Mouse (Mus musculus): ENCODE measurements around the gene Hnf1a. TPM values are rescaled to one million over a fixed set of nuclear protein-coding genes. Genes with fewer than 3 reads are reported as not detected.

Hnf1a gene
- total RNA-seq (2021), result not detected

GRCm38 (mm10) chr5:114970824-114971227 is at the start of gene Hnf1a:
Hnf1a (minus strand) TSS chr5:114971094.
- no peak for DNase-seq
- intact Hi-C loops (cut with DNase I), result loop anchor here (10.0 kb wide), 1 partner anchor 474 kb away; no protein-coding TSS in a partner anchor

GRCm38 (mm10) chr5:115018813-115019212 is 47.9 kb upstream of the Hnf1a start:
- intact Hi-C loops (cut with DNase I), result no loop called here
- no peak for DNase-seq

- intact Hi-C loops (cut with DNase I), result no loop called here
- DNase-seq, result no peak
Measured at GRCm38 (mm10) chr5:115018270-115018669, 47.4 kb upstream of the Hnf1a start.

DNA sequence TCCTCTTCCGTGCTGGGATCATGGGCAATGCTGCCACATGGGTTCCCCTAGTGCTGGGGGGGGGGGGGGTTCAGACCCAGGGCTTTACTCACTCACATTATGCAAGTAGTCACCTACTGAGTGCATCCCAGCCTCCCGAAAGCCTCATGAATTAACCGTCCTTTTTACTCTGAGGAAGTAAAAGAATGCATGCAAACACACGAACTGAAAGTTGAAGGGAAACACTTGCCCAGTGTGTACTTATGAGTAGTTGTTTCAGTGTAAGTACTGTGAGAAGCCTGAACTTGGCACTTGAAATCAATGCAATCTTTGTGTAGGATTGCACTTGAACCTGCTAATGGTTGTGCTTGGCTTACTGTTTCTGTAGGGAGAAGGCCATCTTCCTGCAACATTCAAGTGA is 44.2 kb upstream of the Hnf1a start:
- no peak for DNase-seq
- intact Hi-C loops (cut with DNase I), result loop anchor here (1.0 kb wide), 1 partner anchor 25 kb away; no protein-coding TSS in a partner anchor

- DNase-seq, result peak in 1 of 2 experiments; percentile 45
- intact Hi-C loops (cut with DNase I), result loop anchor here (5.0 kb wide), 1 partner anchor 43 kb away; no protein-coding TSS in a partner anchor
Measured at GRCm38 (mm10) chr5:115014570-115014969, 43.7 kb upstream of the Hnf1a start.

GRCm38 (mm10) chr5:115013436-115013835 is 42.5 kb upstream of the Hnf1a start:
- intact Hi-C loops (cut with DNase I), result loop anchor here (5.0 kb wide), 1 partner anchor 44 kb away; no protein-coding TSS in a partner anchor
- no peak for DNase-seq

GRCm38 (mm10) chr5:115011519-115012261 is 40.8 kb upstream of the Hnf1a start:
- DNase-seq, result peak; percentile 58 to 76

DNA sequence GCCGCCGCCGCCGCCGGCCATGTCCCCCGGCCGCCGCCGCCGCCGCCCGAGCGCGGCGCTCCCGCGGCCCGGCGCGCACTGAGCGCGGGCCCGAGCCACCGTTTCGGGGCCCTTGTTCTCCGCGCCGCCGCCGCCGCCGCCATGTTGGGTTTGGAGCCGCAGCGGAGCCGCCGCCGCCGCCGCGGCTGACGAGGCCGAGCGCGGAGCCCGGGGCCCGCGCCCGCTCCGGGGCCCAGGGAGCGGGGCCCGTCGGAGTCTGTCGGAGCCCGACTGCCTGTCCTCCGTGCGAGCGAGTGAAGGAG is 40.3 kb upstream of the Hnf1a start:
- DNase-seq, result no peak
- intact Hi-C loops (cut with DNase I), result loop anchor here (2.0 to 5.0 kb wide), 3 partner anchors 32 to 66 kb away; no protein-coding TSS in a partner anchor

More at GRCm38 (mm10) chr5:115011519-115012261, 40.8 kb upstream of the Hnf1a start:
- intact Hi-C loops (cut with DNase I), result loop anchor here (2.0 to 5.0 kb wide), 3 partner anchors 33 to 65 kb away; no protein-coding TSS in a partner anchor

- peak; percentile 96 for DNase-seq
- intact Hi-C loops (cut with DNase I), result loop anchor here (2.0 to 5.0 kb wide), 3 partner anchors 32 to 66 kb away; no protein-coding TSS in a partner anchor
Measured at GRCm38 (mm10) chr5:115010577-115011216, 39.8 kb upstream of the Hnf1a start, which contains the start of gene Sppl3. Sppl3 (plus strand) TSS chr5:115011137.

DNA sequence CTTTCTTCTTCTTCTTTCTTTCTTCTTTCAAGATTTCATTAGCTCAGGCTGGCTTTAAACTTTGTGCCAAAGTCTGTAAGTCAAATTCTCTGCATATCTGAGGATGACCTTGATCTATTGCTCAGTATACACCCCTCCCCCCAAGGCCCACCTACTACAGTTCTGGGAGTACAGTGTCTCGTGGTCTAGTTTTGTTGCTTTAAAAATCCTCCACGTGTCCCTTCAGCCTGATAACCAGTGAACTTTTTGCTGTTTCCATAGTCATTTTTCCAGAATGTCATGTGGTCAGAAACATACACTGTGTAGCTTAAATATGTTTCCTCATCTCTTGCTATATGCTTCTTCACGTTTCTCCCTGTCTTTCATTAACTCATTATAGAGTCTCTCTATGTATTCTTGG is 39.1 kb upstream of the Hnf1a start:
- intact Hi-C loops (cut with DNase I), result loop anchor here (2.0 to 5.0 kb wide), 3 partner anchors 31 to 67 kb away; no protein-coding TSS in a partner anchor
- DNase-seq, result no peak

DNA sequence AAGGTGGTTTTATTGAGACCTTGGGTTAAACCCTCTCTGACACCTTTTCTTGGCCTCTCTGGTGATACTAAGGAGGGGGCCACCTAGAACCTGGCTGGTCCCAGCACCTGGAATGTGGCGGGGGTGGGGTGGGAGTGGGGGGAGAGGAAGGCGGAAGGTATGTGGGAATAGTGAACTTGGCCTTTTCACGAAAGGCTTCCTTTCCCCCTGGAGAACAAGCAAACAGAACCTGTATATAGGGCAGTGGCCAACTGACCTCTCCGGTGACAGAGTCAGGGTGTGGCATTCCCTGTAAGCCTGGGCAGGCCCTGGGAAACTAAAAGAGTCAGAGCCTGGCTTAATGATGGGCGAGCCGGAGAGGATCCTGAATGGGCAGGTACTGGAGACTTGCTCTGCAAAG is 38.2 kb upstream of the Hnf1a start:
- DNase-seq, result no peak
- intact Hi-C loops (cut with DNase I), result no loop called here

DNA sequence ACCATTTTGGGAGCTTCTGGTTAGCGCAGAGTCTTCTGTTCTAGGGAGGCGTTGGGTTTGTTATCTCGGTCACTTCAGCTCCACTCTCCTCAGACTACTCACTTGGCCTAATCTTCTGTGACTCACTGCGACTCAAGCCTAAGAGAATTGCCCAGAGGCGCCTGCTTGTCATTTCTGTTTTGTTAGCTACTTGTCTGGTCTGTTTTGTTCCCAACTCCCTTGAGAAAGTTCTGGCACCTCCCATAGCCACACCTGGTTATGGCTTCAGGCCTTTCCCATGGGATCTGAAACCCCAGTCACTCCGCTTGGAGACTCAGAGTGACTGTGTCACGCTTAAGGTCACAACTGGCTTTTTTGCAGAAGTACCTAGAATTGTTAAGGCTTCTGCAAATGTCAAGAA is 37.4 kb upstream of the Hnf1a start:
- intact Hi-C loops (cut with DNase I), result no loop called here
- DNase-seq, result no peak

GRCm38 (mm10) chr5:115007768-115008167 is 36.9 kb upstream of the Hnf1a start:
- intact Hi-C loops (cut with DNase I), result no loop called here
- no peak for DNase-seq

DNA sequence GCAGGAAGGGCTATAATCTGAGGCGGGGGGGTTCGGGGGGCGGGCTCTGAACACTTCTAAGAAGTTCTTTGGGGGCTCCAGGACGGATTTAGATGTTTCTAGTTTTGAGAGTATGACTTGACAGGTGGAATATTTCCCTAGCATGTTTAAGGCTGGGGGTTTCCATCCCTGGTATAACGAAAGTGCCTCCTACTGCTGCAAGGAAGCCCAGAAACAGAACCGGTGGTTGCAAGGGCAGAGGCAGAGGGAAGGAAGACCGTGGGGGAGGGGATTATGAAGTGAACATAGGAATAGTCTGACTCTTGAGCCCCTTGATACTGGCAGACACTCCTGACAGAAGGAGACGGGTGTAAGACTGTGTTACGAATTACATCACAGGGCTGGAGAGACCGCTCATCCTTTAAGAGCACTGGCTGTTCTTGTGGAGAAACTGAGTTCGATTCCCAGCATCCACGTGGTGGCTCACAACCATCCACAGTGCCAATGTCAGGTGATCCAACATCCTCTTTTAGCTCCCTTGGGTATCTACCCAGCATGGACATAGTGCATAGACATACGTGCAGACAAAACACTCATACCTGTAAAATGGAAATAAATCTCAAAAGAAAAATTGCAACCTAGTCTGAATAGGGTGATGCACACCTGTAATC is 32.5 kb upstream of the Hnf1a start:
- no peak for DNase-seq
- intact Hi-C loops (cut with DNase I), result no loop called here

DNA sequence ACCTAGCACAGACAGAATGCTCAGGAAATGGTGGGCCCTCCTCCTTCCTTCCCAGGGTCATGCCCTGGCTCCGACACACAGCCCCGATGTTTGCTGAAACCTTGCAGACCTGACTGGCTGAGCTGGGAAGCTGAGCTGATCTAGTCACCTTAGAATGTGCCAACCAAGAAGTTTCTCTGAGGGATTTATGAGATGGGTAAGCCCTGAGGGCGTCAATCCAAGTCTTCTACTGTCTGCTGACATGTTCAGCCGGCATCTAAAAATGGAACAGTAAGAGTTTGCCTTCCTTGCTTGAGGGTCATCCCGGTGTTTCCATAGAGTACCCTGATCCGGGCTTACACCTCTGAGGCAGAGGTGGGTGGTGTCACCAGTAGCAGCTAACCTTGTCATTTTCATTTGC is 31.9 kb upstream of the Hnf1a start:
- no peak for DNase-seq
- intact Hi-C loops (cut with DNase I), result no loop called here

GRCm38 (mm10) chr5:115001464-115001863 is 30.6 kb upstream of the Hnf1a start:
- intact Hi-C loops (cut with DNase I), result no loop called here
- DNase-seq, result no peak

DNA sequence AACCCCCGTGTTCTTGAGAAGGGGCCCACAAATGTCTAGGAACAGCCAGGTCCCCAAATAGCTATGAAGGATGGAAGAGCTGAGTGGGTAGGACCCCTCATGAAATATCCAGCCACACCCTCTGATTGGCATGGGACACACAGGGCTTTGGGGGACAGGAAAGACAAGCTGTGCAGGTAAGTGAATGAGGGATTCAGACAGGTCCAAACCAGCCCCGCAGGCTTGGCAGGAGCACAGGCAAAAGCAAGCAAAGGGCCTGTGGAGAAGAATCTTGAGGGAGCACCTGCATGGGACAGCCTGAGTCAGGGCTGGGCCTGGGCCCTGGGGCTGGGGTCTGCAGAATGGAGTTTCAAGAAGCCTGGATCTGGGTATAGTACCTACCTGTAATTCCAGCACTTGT is 29.6 kb upstream of the Hnf1a start:
- intact Hi-C loops (cut with DNase I), result no loop called here
- DNase-seq, result no peak

GRCm38 (mm10) chr5:114997327-114997726 is 26.4 kb upstream of the Hnf1a start:
- no peak for DNase-seq
- intact Hi-C loops (cut with DNase I), result no loop called here

DNA sequence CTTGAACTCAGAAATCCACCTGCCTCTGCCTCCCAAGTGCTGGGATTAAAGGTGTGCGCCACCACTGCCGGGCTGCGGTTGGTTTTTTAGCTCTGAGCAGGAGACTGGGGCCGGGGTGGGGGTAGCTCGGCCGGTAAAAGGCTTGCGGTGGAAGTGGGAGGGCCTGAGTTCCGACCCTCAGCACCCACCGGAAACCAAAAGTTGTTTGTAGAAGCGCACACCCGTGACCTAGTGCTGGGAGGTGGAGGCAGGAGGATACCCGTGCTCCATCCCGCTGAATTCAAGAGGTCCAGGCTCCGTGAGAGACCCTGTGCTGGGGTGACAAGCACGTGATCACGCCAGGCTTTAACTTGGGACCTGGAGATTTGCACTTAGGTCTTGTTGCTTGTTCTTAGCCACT is 25.6 kb upstream of the Hnf1a start:
- no peak for DNase-seq
- intact Hi-C loops (cut with DNase I), result no loop called here

GRCm38 (mm10) chr5:114985074-114985473 is 14.2 kb upstream of the Hnf1a start:
- no peak for DNase-seq
- intact Hi-C loops (cut with DNase I), result no loop called here

DNA sequence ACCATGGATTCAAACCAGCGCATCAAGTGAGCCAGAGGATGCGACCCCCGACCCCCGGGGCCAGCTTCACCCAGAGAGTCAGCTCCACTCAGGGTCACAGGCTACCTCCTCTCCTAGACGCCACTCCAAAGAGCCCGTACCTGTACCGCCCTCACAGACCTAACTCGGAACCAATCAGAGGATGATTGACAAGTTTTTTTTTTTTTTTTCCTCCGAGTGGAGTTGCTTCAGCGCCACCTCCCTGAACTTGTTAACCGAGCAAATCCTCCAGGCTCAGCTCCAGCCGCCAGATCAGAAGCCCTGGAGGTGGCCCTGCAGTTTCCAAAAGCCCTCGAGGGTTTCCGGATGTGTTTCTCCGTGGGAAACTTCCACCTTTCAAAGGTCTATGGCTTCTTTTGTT is 11.1 kb upstream of the Hnf1a start:
- DNase-seq, result no peak
- intact Hi-C loops (cut with DNase I), result no loop called here
